Mouse (Mus musculus) liver, adult 2 months (tissue): ENCODE data around the gene Mrps15. TPM values are rescaled to one million over a fixed set of nuclear protein-coding genes. Genes with fewer than 3 reads are reported as not detected.

Source experiments
- DNase-seq: peaks from one replicate; pipeline ENCODE4 v3.0.0-alpha.2; 2011; ENCODE audit warnings: low read depth, low spot score; ENCODE audit errors: extremely low read depth
- H3K27ac ChIP-seq: fragments of 200-500 bp; replicated peaks from 2 replicates; pipeline ENCODE4 v1.5.1; 2012; ENCODE audit warnings: low read depth, mild to moderate bottlenecking, control low read depth, inconsistent platforms, low read length; ENCODE audit not compliant: insufficient read depth
- H3K27me3 ChIP-seq: fragments of 200-500 bp; 2 replicates; pipeline ENCODE4 v1.6.1; 2012; ENCODE audit warnings: mild to moderate bottlenecking, moderate library complexity, low read length, inconsistent platforms; ENCODE audit not compliant: control insufficient read depth, insufficient read depth
- H3K36me3 ChIP-seq: fragments of 200-500 bp; 2 replicates; pipeline ENCODE4 v1.6.1; 2012; ENCODE audit warnings: low read length, inconsistent platforms; ENCODE audit not compliant: control insufficient read depth, insufficient read depth
- H3K4me1 ChIP-seq: fragments of 200-500 bp; 2 replicates; pipeline ENCODE4 v1.6.1; 2011; ENCODE audit warnings: low read length; ENCODE audit not compliant: control insufficient read depth, insufficient read depth
- H3K4me3 ChIP-seq: fragments of 200-500 bp; 2 replicates; pipeline ENCODE4 v1.5.1; 2011; ENCODE audit warnings: low read depth, mild to moderate bottlenecking, control low read depth, low read length, moderate library complexity; ENCODE audit not compliant: insufficient read depth
- H3K79me2 ChIP-seq: fragments of 200-500 bp; 2 replicates; pipeline ENCODE4 v1.6.1; 2012; ENCODE audit warnings: inconsistent platforms, mild to moderate bottlenecking, low read length, moderate library complexity; ENCODE audit not compliant: control insufficient read depth, insufficient read depth
- H3K9ac ChIP-seq: fragments of 200-500 bp; 2 replicates; pipeline ENCODE4 v1.6.1; 2012; ENCODE audit warnings: low read depth, mild to moderate bottlenecking, control low read depth, inconsistent platforms, low read length
- CTCF ChIP-seq: fragments of 200-500 bp; IDR thresholded peaks from 2 replicates; pipeline ENCODE4 v1.5.1; 2011; ENCODE audit warnings: low read depth, low read length, control low read depth
- POLR2A ChIP-seq: fragments of 200-500 bp; IDR thresholded peaks from 2 replicates; pipeline ENCODE4 v1.6.1; 2011; ENCODE audit warnings: low read length, control low read depth; ENCODE audit not compliant: insufficient read depth; ENCODE audit errors: extremely low read depth
- WGBS: fragments of 180-500 bp; shearing (Covaris S2); methylation state at CpG from one replicate; pipeline ENCODE4 v1.1.7; 2018; 5-methylcytosine and 5-hydroxymethylcytosine counted together
- polyA plus RNA-seq: library from polyadenylated mRNA; depleted of rRNA; stranded (reverse); fragments of >200 nt; gene quantifications from 2 replicates; pipeline ENCODE4 v1.2.3, GENCODE M21; 2012; rRNA removed
- total RNA-seq: library from RNA; depleted of rRNA; stranded (reverse); fragments of >200 nt; gene quantifications from 2 replicates; pipeline ENCODE4 v1.2.3, GENCODE M21; 2014; rRNA removed

Gene Mrps15
- total and polyA plus RNA-seq, 2 experiments, result 31.0 TPM

- H3K27me3 ChIP-seq, result no peaks in the 10 kb centered on the region
- peaks cover 27% of the 10 kb centered on the region for H3K4me1 ChIP-seq
- peaks cover 24% of the 10 kb centered on the region; the same call in 1 of the 2 replicates for H3K79me2 ChIP-seq
- peak overlapping the region; percentile 44 for H3K4me3 ChIP-seq
- DNase-seq, result peak; percentile 86
- H3K27ac ChIP-seq, result peak overlapping the region; percentile 81
- no peak for TF ChIP-seq POLR2A
- TF ChIP-seq CTCF, result no peak
- H3K9ac ChIP-seq, result peak overlapping the region; percentile 52
- H3K36me3 ChIP-seq, result no peaks in the 10 kb centered on the region
- under 1% methylated on average over 15 of the region's 15 CpGs for WGBS
Observed at GRCm38 (mm10) chr4:126103057-126103581, 56.4 kb downstream of the Mrps15 start.

- under 1% methylated on average over 34 of the region's 34 CpGs for WGBS
- peaks cover 25% of the 10 kb centered on the region; the same call in 1 of the 2 replicates for H3K79me2 ChIP-seq
- peaks cover 29% of the 10 kb centered on the region for H3K4me1 ChIP-seq
- H3K9ac ChIP-seq, result peak within 1 kb of the TSS; percentile 89
- peak; percentile 79 for TF ChIP-seq POLR2A
- peak; percentile 75 for TF ChIP-seq CTCF
- DNase-seq, result peak; percentile 97
- no peaks in the 10 kb centered on the region for H3K36me3 ChIP-seq
- no peaks in the 10 kb centered on the region for H3K27me3 ChIP-seq
- H3K4me3 ChIP-seq, result peak within 1 kb of the TSS; percentile 53
- peak within 1 kb of the TSS; percentile 83 for H3K27ac ChIP-seq
Observed at GRCm38 (mm10) chr4:126103590-126104068, 56.9 kb downstream of the Mrps15 start, which contains the start of gene Stk40. Stk40 (plus strand) TSS chr4:126103957.

GRCm38 (mm10) chr4:126104261-126105075 lies 57.7 kb downstream of the Mrps15 start:
- Histone ChIP-seq H3K27ac (peak overlapping the region; percentile 83), H3K79me2 (peaks cover 30% of the 10 kb centered on the region; the same call in 1 of the 2 replicates), H3K9ac (peak overlapping the region; percentile 89), H3K4me1 (peaks cover 37% of the 10 kb centered on the region), H3K4me3 (peak overlapping the region; percentile 53), H3K36me3 (no peaks in the 10 kb centered on the region), H3K27me3 (no peaks in the 10 kb centered on the region)
- TF ChIP-seq POLR2A (no peak; the same call in 1 of the 2 replicates), CTCF (no peak)
- under 1% methylated on average over 34 of the region's 34 CpGs for WGBS
- peak; percentile 82 for DNase-seq

Other genes starting within 250 kb of the Mrps15 start
- gene Csf3r, start 22.4 kb upstream of the Mrps15 start, total RNA-seq, result 0.37 and 0.94 TPM in 2 replicates
- 1.4 and 2.9 TPM in 2 replicates for gene Csf3r, start 22.4 kb upstream of the Mrps15 start, polyA plus RNA-seq
- 0.37 and 0.74 TPM in 2 replicates for gene Oscp1, start 11.6 kb downstream of the Mrps15 start, total RNA-seq
- 0.20 TPM in 1 of 2 replicates, not detected in the other for gene Oscp1, start 11.6 kb downstream of the Mrps15 start, polyA plus RNA-seq
- gene Lsm10, start 49.7 kb downstream of the Mrps15 start, total RNA-seq, result 20.0 and 30.0 TPM in 2 replicates
- gene Lsm10, start 49.7 kb downstream of the Mrps15 start, polyA plus RNA-seq, result 28.4 TPM in 2 replicates
- 6.5 and 10.8 TPM in 2 replicates for gene Stk40, start 57.0 kb downstream of the Mrps15 start, total RNA-seq
- 22.5 and 22.9 TPM in 2 replicates for gene Stk40, start 57.0 kb downstream of the Mrps15 start, polyA plus RNA-seq
- gene Eva1b, start 100.8 kb downstream of the Mrps15 start, total RNA-seq, result 8.0 and 9.5 TPM in 2 replicates
- gene Eva1b, start 100.8 kb downstream of the Mrps15 start, polyA plus RNA-seq, result 15.8 and 18.1 TPM in 2 replicates
- gene Sh3d21, start 116.6 kb downstream of the Mrps15 start, total RNA-seq, result 0.54 and 0.65 TPM in 2 replicates
- 0.26 and 0.55 TPM in 2 replicates for gene Sh3d21, start 116.6 kb downstream of the Mrps15 start, polyA plus RNA-seq
- gene Thrap3, start 155.8 kb downstream of the Mrps15 start, total RNA-seq, result 74.3 and 78.6 TPM in 2 replicates
- gene Thrap3, start 155.8 kb downstream of the Mrps15 start, polyA plus RNA-seq, result 25.6 and 29.1 TPM in 2 replicates
- 7.5 and 8.2 TPM in 2 replicates for gene Map7d1, start 209.4 kb downstream of the Mrps15 start, total RNA-seq
- 18.5 and 19.1 TPM in 2 replicates for gene Map7d1, start 209.4 kb downstream of the Mrps15 start, polyA plus RNA-seq
- gene Trappc3, start 215.4 kb downstream of the Mrps15 start, total RNA-seq, result 38.2 and 45.8 TPM in 2 replicates
- gene Trappc3, start 215.4 kb downstream of the Mrps15 start, polyA plus RNA-seq, result 24.1 and 30.6 TPM in 2 replicates
- gene Col8a2, start 239.9 kb downstream of the Mrps15 start, total RNA-seq, result 0.07 and 0.09 TPM in 2 replicates
- gene Col8a2, start 239.9 kb downstream of the Mrps15 start, polyA plus RNA-seq, result 0.10 and 0.17 TPM in 2 replicates